Mouse (Mus musculus): ENCODE measurements around the gene Olfr675. TPM values are rescaled to one million over a fixed set of nuclear protein-coding genes. Genes with fewer than 3 reads are reported as not detected.

The Olfr675 gene
- polyA plus RNA-seq (2017; shearing (Covaris generic)) = under 1 TPM in 1 of 2 experiments, not detected in 1; 0.48 TPM

DNA sequence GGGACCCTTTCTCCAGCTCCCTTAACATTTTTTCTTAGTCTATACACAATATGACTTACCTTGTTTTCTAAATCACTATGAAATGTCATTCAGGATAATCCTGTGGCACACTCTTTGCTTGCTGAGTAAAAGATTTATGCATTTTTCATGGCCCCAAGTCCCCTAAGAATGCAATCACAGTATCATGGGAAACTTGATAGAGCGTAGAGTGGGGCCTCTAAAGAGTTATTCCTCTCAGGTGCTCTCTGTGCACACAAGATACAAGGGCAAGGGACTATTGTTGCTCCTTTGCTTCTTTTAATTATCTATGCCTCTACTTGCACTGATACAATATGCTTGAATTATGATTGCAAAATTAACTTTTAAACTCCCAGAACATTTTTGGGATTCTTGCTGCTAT, at the start of gene Olfr675:
Gene Olfr675 (minus strand): TSS at position 101 of the 400 bp plus-strand sequence.

DNA sequence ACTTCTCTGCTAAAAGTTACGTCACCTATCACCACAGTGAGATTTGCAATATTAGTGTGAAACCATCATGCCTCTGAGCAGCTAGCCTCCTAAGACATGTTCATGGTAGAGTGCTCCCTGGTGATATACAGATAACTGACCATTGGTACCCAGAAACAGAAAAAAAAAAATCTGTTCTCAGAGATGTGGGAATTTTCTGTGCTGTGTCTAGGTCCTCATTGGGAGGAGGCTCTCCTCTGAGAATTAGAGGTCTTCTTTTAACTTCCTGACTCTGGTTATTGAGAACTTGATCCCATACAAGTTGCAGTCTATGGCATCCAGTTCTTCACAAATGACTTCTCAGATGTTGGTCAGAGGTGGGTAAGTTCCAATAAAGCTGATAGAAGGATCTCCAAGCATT, 35.9 kb upstream of the Olfr675 start, which contains the start of gene Olfr678:
Gene Olfr678 (plus strand): TSS at position 301 of the 400 bp plus-strand sequence.

DNA sequence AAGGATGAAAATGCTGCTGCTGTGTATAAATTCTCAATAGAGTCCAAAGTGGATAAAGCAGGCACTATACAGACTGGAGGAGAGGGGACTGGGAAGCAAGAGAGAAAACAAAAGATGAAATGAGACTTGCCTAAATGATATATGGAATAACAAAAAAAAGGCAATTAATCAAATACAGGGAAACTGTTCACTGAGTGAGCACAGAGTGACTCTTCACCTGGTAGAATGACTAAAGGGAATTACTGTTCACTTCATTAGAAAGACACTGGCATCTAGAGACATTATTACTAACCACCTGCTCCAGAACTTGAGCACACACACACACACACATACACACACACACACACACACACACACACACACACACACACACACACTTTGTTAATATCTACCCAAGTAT, 4.1 kb upstream of the Olfr675 start, which contains the start of gene Olfr676:
Gene Olfr676 (plus strand): TSS at position 301 of the 400 bp plus-strand sequence.

GRCm38 (mm10) chr7:105001929-105002328, 26.3 kb downstream of the Olfr675 start, which contains the start of gene Olfr672:
Gene Olfr672, minus strand, starts transcription at chr7:105002029.

GRCm38 (mm10) chr7:104979026-104979425, 49.2 kb downstream of the Olfr675 start, which contains the start of gene Olfr671:
Gene Olfr671, minus strand, starts transcription at chr7:104979126.

Other genes starting within 250 kb of the Olfr675 start
- not detected for gene Usp17lb, start 185.9 kb downstream of the Olfr675 start, polyA plus RNA-seq (2017; shearing (Covaris generic))
- gene Usp17la, start 171.5 kb downstream of the Olfr675 start, polyA plus RNA-seq (2017; shearing (Covaris generic)) = under 1 TPM; 0.18 to 0.65 TPM
- gene Olfr665, start 150.4 kb downstream of the Olfr675 start, polyA plus RNA-seq (2017; shearing (Covaris generic)) = not detected
- not detected for gene Olfr666, start 132.5 kb downstream of the Olfr675 start, polyA plus RNA-seq (2017; shearing (Covaris generic))
- not detected for gene Olfr667, start 107.0 kb downstream of the Olfr675 start, polyA plus RNA-seq (2017; shearing (Covaris generic))
- under 1 TPM in 1 of 2 experiments, not detected in 1; 0.38 TPM for gene Olfr668, start 100.4 kb downstream of the Olfr675 start, polyA plus RNA-seq (2017; shearing (Covaris generic))
- gene Olfr669, start 94.2 kb downstream of the Olfr675 start, polyA plus RNA-seq (2017; shearing (Covaris generic)) = under 1 TPM in 1 of 2 experiments, not detected in 1; 0.48 TPM
- not detected for gene Olfr670, start 65.8 kb downstream of the Olfr675 start, polyA plus RNA-seq (2017; shearing (Covaris generic))
- under 1 TPM in 1 of 2 experiments, not detected in 1; 0.47 TPM for gene Olfr671, start 49.3 kb downstream of the Olfr675 start, polyA plus RNA-seq (2017; shearing (Covaris generic))
- gene Olfr672, start 26.4 kb downstream of the Olfr675 start, polyA plus RNA-seq (2017; shearing (Covaris generic)) = 1 to 10 TPM in 1 of 2 experiments, not detected in 1; 1.3 TPM
- under 1 TPM in 1 of 2 experiments, not detected in 1; 0.94 TPM for gene Olfr676, start 4.2 kb upstream of the Olfr675 start, polyA plus RNA-seq (2017; shearing (Covaris generic))
- 1 to 10 TPM in 1 of 2 experiments, under 1 TPM in 1; 0.06 to 1.7 TPM for gene Olfr677, start 22.9 kb upstream of the Olfr675 start, polyA plus RNA-seq (2017; shearing (Covaris generic))
- not detected for gene Olfr678, start 36.0 kb upstream of the Olfr675 start, polyA plus RNA-seq (2017; shearing (Covaris generic))
- gene Olfr679, start 52.7 kb upstream of the Olfr675 start, polyA plus RNA-seq (2017; shearing (Covaris generic)) = not detected
- gene Olfr680-ps1, start 64.4 kb upstream of the Olfr675 start, polyA plus RNA-seq (2017; shearing (Covaris generic)) = not detected
- under 1 TPM in 1 of 2 experiments, not detected in 1; 0.09 TPM for gene Olfr681, start 88.4 kb upstream of the Olfr675 start, polyA plus RNA-seq (2017; shearing (Covaris generic))
- gene Olfr683, start 118.6 kb upstream of the Olfr675 start, polyA plus RNA-seq (2017; shearing (Covaris generic)) = not detected
- not detected for gene Olfr684, start 135.2 kb upstream of the Olfr675 start, polyA plus RNA-seq (2017; shearing (Covaris generic))
- under 1 TPM in 1 of 2 experiments, not detected in 1; 0.05 TPM for gene Olfr685, start 157.6 kb upstream of the Olfr675 start, polyA plus RNA-seq (2017; shearing (Covaris generic))
- not detected for gene Olfr686, start 179.0 kb upstream of the Olfr675 start, polyA plus RNA-seq (2017; shearing (Covaris generic))